Mouse (Mus musculus) liver, postnatal 0 days (tissue): ENCODE data around the gene Gper1.

Source experiments
- CTCF ChIP-seq: sonication (generic); IDR thresholded peaks from 2 replicates; pipeline ENCODE4 v1.5.1; 2016; ENCODE audit warnings: antibody characterized with exemption, low read depth
- EP300 ChIP-seq: IDR thresholded peaks from 2 replicates; pipeline ENCODE4 v1.6.1; 2016; ENCODE audit warnings: antibody characterized with exemption, low read depth, mild to moderate bottlenecking

DNA sequence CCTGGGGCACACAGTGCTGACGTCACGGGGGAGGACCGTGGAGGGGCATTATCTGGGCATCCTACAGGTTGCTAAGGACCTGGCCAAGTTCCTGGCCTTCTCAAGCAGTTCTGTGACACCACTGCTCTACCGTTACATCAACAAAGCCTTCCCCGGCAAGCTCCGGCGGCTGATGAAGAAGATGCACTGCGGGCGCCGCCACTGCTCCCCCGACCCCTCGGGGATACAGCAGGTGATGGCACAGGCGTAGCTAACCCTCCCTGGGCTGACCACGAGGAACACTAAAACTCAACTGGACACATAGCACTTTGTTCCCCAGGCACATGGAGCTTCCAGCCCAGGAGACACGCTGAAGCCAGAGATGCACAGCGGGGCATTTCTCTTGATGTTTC is 29.8 kb upstream of the Gper1 start:
- no peak for TF ChIP-seq CTCF
- no peak for TF ChIP-seq EP300
